Mouse (Mus musculus): ENCODE results near the gene Cdkn2d. TPM values are rescaled to one million over a fixed set of nuclear protein-coding genes. Genes with fewer than 3 reads are reported as not detected.
"Not testable (repeated sequence)": the region's sequence is repeated elsewhere in the genome, so short reads cannot be mapped to it uniquely, and the experiment has no call there.

The Cdkn2d gene
- polyA plus RNA-seq, 1 experiment from 2014 or later, result 42.5 TPM

- H3K4me3 ChIP-seq (ENCODE audit: low read length), result no peak overlapping the region
- WGBS, result 85% methylated on average over 7 of the region's 7 CpGs
- H3K36me3 ChIP-seq (ENCODE audit: control insufficient read depth, insufficient read depth, low read length), result peaks cover 44% of the 10 kb centered on the region
- no peak overlapping the region for H3K9ac ChIP-seq (ENCODE audit: low read depth, low read length)
- no peak overlapping the region for H3K27ac ChIP-seq (ENCODE audit: low read length)
- no peak overlapping the region for H3K4me2 ChIP-seq (ENCODE audit: low read depth, low read length)
- H3K27me3 ChIP-seq (replicated peaks; ENCODE audit: control insufficient read depth, insufficient read depth, low read length), result no peaks in the 10 kb centered on the region
- H3K9me3 ChIP-seq (ENCODE audit: control insufficient read depth, low read length), result no peaks in the 10 kb centered on the region
- ATAC-seq, result no peak
- H3K4me1 ChIP-seq (ENCODE audit: control insufficient read depth, insufficient read depth, low read length), result no peaks in the 10 kb centered on the region
Observed at GRCm38 (mm10) chr9:21273520-21274228, 17.5 kb downstream of the Cdkn2d start.

GRCm38 (mm10) chr9:21273094-21273493 lies 18.1 kb downstream of the Cdkn2d start:
- no peak for ATAC-seq
- Histone ChIP-seq H3K36me3 (ENCODE audit: control insufficient read depth, insufficient read depth, low read length) (peaks cover 48% of the 10 kb centered on the region), H3K9ac (ENCODE audit: low read depth, low read length) (no peak overlapping the region), H3K4me1 (ENCODE audit: control insufficient read depth, insufficient read depth, low read length) (no peaks in the 10 kb centered on the region), H3K9me3 (ENCODE audit: control insufficient read depth, low read length) (no peaks in the 10 kb centered on the region), H3K27ac (ENCODE audit: low read length) (no peak overlapping the region), H3K4me3 (ENCODE audit: low read length) (no peak overlapping the region), H3K4me2 (ENCODE audit: low read depth, low read length) (no peak overlapping the region), H3K27me3 (replicated peaks; ENCODE audit: control insufficient read depth, insufficient read depth, low read length) (no peaks in the 10 kb centered on the region)
- WGBS, result 87% methylated on average over 8 of the region's 8 CpGs

- WGBS, result 93% methylated on average over 9 of the region's 9 CpGs
- Histone ChIP-seq H3K27ac (ENCODE audit: low read length) (no peak overlapping the region), H3K9me3 (ENCODE audit: control insufficient read depth, low read length) (no peaks in the 10 kb centered on the region), H3K4me2 (ENCODE audit: low read depth, low read length) (no peak overlapping the region), H3K27me3 (replicated peaks; ENCODE audit: control insufficient read depth, insufficient read depth, low read length) (no peaks in the 10 kb centered on the region), H3K36me3 (ENCODE audit: control insufficient read depth, insufficient read depth, low read length) (peaks cover 43% of the 10 kb centered on the region), H3K4me1 (ENCODE audit: control insufficient read depth, insufficient read depth, low read length) (0 out of 2 replicates have a peak, but pooled peaks cover 1% of the 10 kb centered on the region), H3K4me3 (ENCODE audit: low read length) (no peak overlapping the region), H3K9ac (ENCODE audit: low read depth, low read length) (no peak overlapping the region)
- no peak for ATAC-seq
Observed at GRCm38 (mm10) chr9:21272391-21272790, 18.8 kb downstream of the Cdkn2d start.

- Histone ChIP-seq H3K4me1 (ENCODE audit: control insufficient read depth, insufficient read depth, low read length) (peaks cover 18% of the 10 kb centered on the region), H3K36me3 (ENCODE audit: control insufficient read depth, insufficient read depth, low read length) (peaks cover 25% of the 10 kb centered on the region)
- H3K4me2 ChIP-seq (ENCODE audit: low read depth, low read length); H3K27ac ChIP-seq (ENCODE audit: low read length); H3K9ac ChIP-seq (ENCODE audit: low read depth, low read length); H3K9me3 ChIP-seq (ENCODE audit: control insufficient read depth, low read length); ATAC-seq; H3K27me3 ChIP-seq (replicated peaks; ENCODE audit: control insufficient read depth, insufficient read depth, low read length); H3K4me3 ChIP-seq (ENCODE audit: low read length): not testable (repeated sequence)
- 68% methylated on average over 5 of the region's 5 CpGs for WGBS
Observed at GRCm38 (mm10) chr9:21269590-21269989, 21.6 kb downstream of the Cdkn2d start.

GRCm38 (mm10) chr9:21268305-21268704 lies 22.9 kb downstream of the Cdkn2d start:
- Histone ChIP-seq H3K36me3 (ENCODE audit: control insufficient read depth, insufficient read depth, low read length) (peaks cover 25% of the 10 kb centered on the region), H3K9ac (ENCODE audit: low read depth, low read length) (no peak overlapping the region), H3K4me1 (ENCODE audit: control insufficient read depth, insufficient read depth, low read length) (peaks cover 22% of the 10 kb centered on the region), H3K27ac (ENCODE audit: low read length) (no peak overlapping the region), H3K4me2 (ENCODE audit: low read depth, low read length) (no peak overlapping the region), H3K4me3 (ENCODE audit: low read length) (no peak overlapping the region), H3K27me3 (replicated peaks; ENCODE audit: control insufficient read depth, insufficient read depth, low read length) (no peaks in the 10 kb centered on the region), H3K9me3 (ENCODE audit: control insufficient read depth, low read length) (no peaks in the 10 kb centered on the region)
- no peak for ATAC-seq
- 93% methylated on average over 16 of the region's 16 CpGs for WGBS

GRCm38 (mm10) chr9:21266889-21267288 lies 24.3 kb downstream of the Cdkn2d start:
- ATAC-seq, result no peak
- Histone ChIP-seq H3K27ac (ENCODE audit: low read length) (no peak overlapping the region), H3K9me3 (ENCODE audit: control insufficient read depth, low read length) (no peaks in the 10 kb centered on the region), H3K27me3 (replicated peaks; ENCODE audit: control insufficient read depth, insufficient read depth, low read length) (no peaks in the 10 kb centered on the region), H3K4me1 (ENCODE audit: control insufficient read depth, insufficient read depth, low read length) (peaks cover 24% of the 10 kb centered on the region), H3K9ac (ENCODE audit: low read depth, low read length) (no peak overlapping the region), H3K36me3 (ENCODE audit: control insufficient read depth, insufficient read depth, low read length) (peaks cover 11% of the 10 kb centered on the region), H3K4me3 (ENCODE audit: low read length) (no peak overlapping the region), H3K4me2 (ENCODE audit: low read depth, low read length) (0 out of 2 replicates have a peak overlapping the region, but pooled peaks have one; percentile 66)
- WGBS, result 87% methylated on average over 5 of the region's 5 CpGs

- peaks cover 11% of the 10 kb centered on the region for H3K36me3 ChIP-seq (ENCODE audit: control insufficient read depth, insufficient read depth, low read length)
- no peaks in the 10 kb centered on the region for H3K9me3 ChIP-seq (ENCODE audit: control insufficient read depth, low read length)
- H3K4me3 ChIP-seq (ENCODE audit: low read length), result peak overlapping the region; percentile 68
- 5% methylated on average over 11 of the region's 11 CpGs for WGBS
- ATAC-seq, result peak; percentile 37
- peak overlapping the region; percentile 66 for H3K4me2 ChIP-seq (ENCODE audit: low read depth, low read length)
- H3K9ac ChIP-seq (ENCODE audit: low read depth, low read length), result peak overlapping the region; percentile 81
- H3K27ac ChIP-seq (ENCODE audit: low read length), result peak overlapping the region; percentile 43
- peaks cover 31% of the 10 kb centered on the region for H3K4me1 ChIP-seq (ENCODE audit: control insufficient read depth, insufficient read depth, low read length)
- H3K27me3 ChIP-seq (replicated peaks; ENCODE audit: control insufficient read depth, insufficient read depth, low read length), result no peaks in the 10 kb centered on the region
Observed at GRCm38 (mm10) chr9:21265611-21266010, 25.6 kb downstream of the Cdkn2d start.

GRCm38 (mm10) chr9:21265000-21265561 lies 26.1 kb downstream of the Cdkn2d start, which contains the start of gene Atg4d:
TSS of gene Atg4d (plus strand) at chr9:21265293.
- H3K9ac ChIP-seq (ENCODE audit: low read depth, low read length), result peak within 1 kb of the TSS; percentile 81
- H3K4me2 ChIP-seq (ENCODE audit: low read depth, low read length), result peak within 1 kb of the TSS; percentile 73
- no peaks in the 10 kb centered on the region for H3K27me3 ChIP-seq (replicated peaks; ENCODE audit: control insufficient read depth, insufficient read depth, low read length)
- ATAC-seq, result peak; percentile 97
- under 1% methylated on average over 49 of the region's 49 CpGs for WGBS
- H3K4me1 ChIP-seq (ENCODE audit: control insufficient read depth, insufficient read depth, low read length), result peaks cover 31% of the 10 kb centered on the region
- peaks cover 11% of the 10 kb centered on the region for H3K36me3 ChIP-seq (ENCODE audit: control insufficient read depth, insufficient read depth, low read length)
- H3K9me3 ChIP-seq (ENCODE audit: control insufficient read depth, low read length), result no peaks in the 10 kb centered on the region
- peak within 1 kb of the TSS; percentile 88 for H3K27ac ChIP-seq (ENCODE audit: low read length)
- peak within 1 kb of the TSS; percentile 68 for H3K4me3 ChIP-seq (ENCODE audit: low read length)

- peak; percentile 3 for ATAC-seq
- Histone ChIP-seq H3K27ac (ENCODE audit: low read length) (peak overlapping the region; percentile 88), H3K27me3 (replicated peaks; ENCODE audit: control insufficient read depth, insufficient read depth, low read length) (no peaks in the 10 kb centered on the region), H3K9me3 (ENCODE audit: control insufficient read depth, low read length) (no peaks in the 10 kb centered on the region), H3K4me3 (ENCODE audit: low read length) (peak overlapping the region; percentile 68), H3K4me1 (ENCODE audit: control insufficient read depth, insufficient read depth, low read length) (peaks cover 31% of the 10 kb centered on the region), H3K36me3 (ENCODE audit: control insufficient read depth, insufficient read depth, low read length) (peaks cover 11% of the 10 kb centered on the region), H3K9ac (ENCODE audit: low read depth, low read length) (peak overlapping the region; percentile 81), H3K4me2 (ENCODE audit: low read depth, low read length) (peak overlapping the region; percentile 73)
- 19% methylated on average over 17 of the region's 17 CpGs for WGBS
Observed at GRCm38 (mm10) chr9:21264272-21264999, 26.8 kb downstream of the Cdkn2d start.
